Mouse (Mus musculus): Measurements from ENCODE around the gene Rbmxl2. TPM values are rescaled to one million over a fixed set of nuclear protein-coding genes. Genes with fewer than 3 reads are reported as not detected.

Rbmxl2 gene
- polyA plus RNA-seq, 1 experiment from 2014 or later, result not detected

DNA sequence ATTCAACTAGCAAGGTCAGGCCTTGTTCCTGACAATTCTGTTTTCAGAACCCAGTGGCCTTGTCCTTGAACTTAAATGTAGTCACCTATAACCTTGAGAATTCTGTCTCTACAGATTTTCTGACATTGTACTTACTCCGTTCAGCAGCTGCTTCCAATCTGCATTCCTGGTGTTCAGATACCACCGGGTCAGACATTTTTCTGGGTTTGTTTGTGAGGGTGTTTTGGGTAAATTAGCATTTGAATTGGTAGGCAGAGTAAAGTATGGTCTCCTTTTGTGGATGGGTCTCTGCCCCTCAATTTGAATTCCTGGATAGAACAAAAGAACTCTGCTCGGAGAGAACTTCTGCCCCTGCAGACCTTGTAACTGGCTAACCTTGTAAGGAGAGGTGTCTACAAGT lies 27.6 kb downstream of the Rbmxl2 start:
- no peak for DNase-seq (ENCODE audit: low spot score)
- Histone ChIP-seq H3K27ac (replicated peaks; ENCODE audit: low read depth, low read length) (no peak overlapping the region), H3K9ac (ENCODE audit: low read length) (no peak overlapping the region), H3K27me3 (ENCODE audit: control insufficient read depth, insufficient read depth, low read length) (no peaks in the 10 kb centered on the region), H3K4me1 (ENCODE audit: control insufficient read depth, insufficient read depth, low read length) (no peaks in the 10 kb centered on the region), H3K4me2 (ENCODE audit: low read depth, severe bottlenecking) (no peak overlapping the region), H3K9me3 (ENCODE audit: control insufficient read depth, low read length) (no peaks in the 10 kb centered on the region), H3K4me3 (ENCODE audit: low read depth, low read length) (no peak overlapping the region), H3K36me3 (ENCODE audit: control insufficient read depth, insufficient read depth, low read length) (no peaks in the 10 kb centered on the region)
- no peak for ATAC-seq (ENCODE audit: insufficient number of reproducible peaks, low FRiP score, low TSS enrichment, low read depth)
- WGBS, result 61% methylated on average over 3 of the region's 3 CpGs

DNA sequence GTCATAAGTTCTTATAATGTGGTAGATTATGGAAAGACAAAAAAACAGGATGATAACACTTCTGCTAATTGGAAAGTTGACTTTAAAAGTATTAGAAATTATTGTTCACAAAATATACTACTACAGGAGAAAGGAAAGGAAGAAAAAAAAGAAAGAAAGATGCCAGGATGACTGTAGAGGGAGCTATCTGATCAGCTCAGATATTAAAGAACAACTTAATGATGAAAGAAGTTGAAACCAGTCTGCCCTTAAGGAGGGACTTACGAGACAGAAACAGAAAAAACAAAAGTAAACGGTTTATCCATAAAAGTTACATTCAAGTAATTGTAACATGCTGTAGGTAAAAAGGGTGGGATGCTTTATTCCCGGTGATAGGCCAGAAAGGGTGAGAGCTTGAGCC lies 28.3 kb downstream of the Rbmxl2 start:
- Histone ChIP-seq H3K9ac (ENCODE audit: low read length) (no peak overlapping the region), H3K4me1 (ENCODE audit: control insufficient read depth, insufficient read depth, low read length) (no peaks in the 10 kb centered on the region), H3K9me3 (ENCODE audit: control insufficient read depth, low read length) (no peaks in the 10 kb centered on the region), H3K4me3 (ENCODE audit: low read depth, low read length) (no peak overlapping the region), H3K36me3 (ENCODE audit: control insufficient read depth, insufficient read depth, low read length) (no peaks in the 10 kb centered on the region), H3K27ac (replicated peaks; ENCODE audit: low read depth, low read length) (no peak overlapping the region), H3K4me2 (ENCODE audit: low read depth, severe bottlenecking) (no peak overlapping the region), H3K27me3 (ENCODE audit: control insufficient read depth, insufficient read depth, low read length) (no peaks in the 10 kb centered on the region)
- WGBS, result 77% methylated on average over 3 of the region's 3 CpGs
- ATAC-seq (ENCODE audit: insufficient number of reproducible peaks, low FRiP score, low TSS enrichment, low read depth) (no peak), DNase-seq (ENCODE audit: low spot score) (no peak)

DNA sequence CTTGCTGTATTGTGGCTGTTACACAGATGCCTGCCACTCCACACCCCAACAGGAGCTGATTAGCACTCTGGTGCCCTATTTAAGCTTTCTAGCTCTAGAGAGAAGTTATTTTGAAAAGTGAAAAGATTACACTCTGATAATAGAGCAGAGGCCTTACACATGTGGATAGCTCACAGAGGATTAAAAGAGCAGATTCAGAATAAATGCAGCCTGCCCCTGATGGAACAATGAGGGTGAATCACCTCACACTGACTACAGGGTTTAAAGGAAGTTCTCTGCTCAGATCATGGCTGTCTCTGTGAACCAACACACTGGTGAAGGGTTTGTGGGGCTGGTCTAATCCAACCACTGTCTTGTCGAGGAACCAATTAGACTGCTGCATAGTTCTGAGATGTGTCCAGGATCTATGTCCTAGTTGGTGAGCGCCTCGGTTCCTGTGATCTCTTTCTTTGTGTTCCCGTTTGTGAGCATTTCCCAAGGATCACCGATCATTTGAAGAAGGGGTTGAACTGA lies 32.2 kb downstream of the Rbmxl2 start:
- Histone ChIP-seq H3K4me3 (ENCODE audit: low read depth, low read length) (no peak overlapping the region), H3K9ac (ENCODE audit: low read length) (no peak overlapping the region), H3K36me3 (ENCODE audit: control insufficient read depth, insufficient read depth, low read length) (no peaks in the 10 kb centered on the region), H3K4me2 (ENCODE audit: low read depth, severe bottlenecking) (no peak overlapping the region), H3K27ac (replicated peaks; ENCODE audit: low read depth, low read length) (no peak overlapping the region), H3K4me1 (ENCODE audit: control insufficient read depth, insufficient read depth, low read length) (no peaks in the 10 kb centered on the region), H3K27me3 (ENCODE audit: control insufficient read depth, insufficient read depth, low read length) (no peaks in the 10 kb centered on the region), H3K9me3 (ENCODE audit: control insufficient read depth, low read length) (no peaks in the 10 kb centered on the region)
- WGBS, result 85% methylated on average over 5 of the region's 5 CpGs
- DNase-seq (ENCODE audit: low spot score) (no peak), ATAC-seq (ENCODE audit: insufficient number of reproducible peaks, low FRiP score, low TSS enrichment, low read depth) (no peak)

DNA sequence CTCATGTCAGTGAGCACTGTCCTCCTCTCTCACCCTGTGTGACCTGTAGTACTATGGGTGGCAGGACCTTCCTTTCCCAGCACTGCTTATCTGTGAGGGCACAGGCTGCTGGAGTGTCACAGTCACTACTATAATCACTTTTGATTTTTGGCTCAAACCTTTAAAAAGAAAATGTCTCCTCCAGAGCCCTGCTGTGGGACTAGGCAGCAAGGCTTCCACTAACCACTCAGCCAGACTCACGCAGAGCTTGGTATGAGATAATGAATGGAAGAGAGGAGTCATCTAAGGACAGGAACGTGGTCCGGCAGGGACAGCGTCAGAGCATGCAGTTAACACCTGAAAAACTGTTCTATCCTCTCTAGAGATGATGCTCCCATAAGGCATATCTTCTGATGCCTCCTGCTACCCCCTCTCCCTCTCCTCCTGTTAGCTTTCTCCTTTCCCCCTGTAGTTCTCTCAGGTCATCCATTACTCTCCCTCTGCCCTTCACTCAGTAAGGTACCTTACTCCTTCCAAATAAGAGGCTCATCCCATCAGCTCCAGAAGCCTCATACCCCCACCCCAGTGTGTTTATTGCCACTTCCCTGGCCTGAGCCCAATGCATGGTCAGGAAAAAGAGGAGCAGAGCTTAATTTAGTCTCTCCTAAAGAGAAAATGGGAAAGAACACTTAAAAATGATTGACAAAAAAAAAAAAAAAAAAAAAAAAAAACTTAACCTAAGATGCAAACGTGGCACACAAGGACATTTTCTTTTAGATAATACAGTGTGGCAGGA lies 41.2 kb downstream of the Rbmxl2 start:
- no peaks in the 10 kb centered on the region for H3K4me1 ChIP-seq (ENCODE audit: control insufficient read depth, insufficient read depth, low read length)
- WGBS, result 82% methylated on average over 5 of the region's 5 CpGs
- no peak for DNase-seq (ENCODE audit: low spot score)
- no peaks in the 10 kb centered on the region for H3K27me3 ChIP-seq (ENCODE audit: control insufficient read depth, insufficient read depth, low read length)
- H3K9ac ChIP-seq (ENCODE audit: low read length), result no peak overlapping the region
- no peak overlapping the region for H3K27ac ChIP-seq (replicated peaks; ENCODE audit: low read depth, low read length)
- H3K4me2 ChIP-seq (ENCODE audit: low read depth, severe bottlenecking), result no peak overlapping the region
- H3K36me3 ChIP-seq (ENCODE audit: control insufficient read depth, insufficient read depth, low read length), result no peaks in the 10 kb centered on the region
- no peak overlapping the region for H3K4me3 ChIP-seq (ENCODE audit: low read depth, low read length)
- no peak for ATAC-seq (ENCODE audit: insufficient number of reproducible peaks, low FRiP score, low TSS enrichment, low read depth)
- H3K9me3 ChIP-seq (ENCODE audit: control insufficient read depth, low read length), result no peaks in the 10 kb centered on the region

DNA sequence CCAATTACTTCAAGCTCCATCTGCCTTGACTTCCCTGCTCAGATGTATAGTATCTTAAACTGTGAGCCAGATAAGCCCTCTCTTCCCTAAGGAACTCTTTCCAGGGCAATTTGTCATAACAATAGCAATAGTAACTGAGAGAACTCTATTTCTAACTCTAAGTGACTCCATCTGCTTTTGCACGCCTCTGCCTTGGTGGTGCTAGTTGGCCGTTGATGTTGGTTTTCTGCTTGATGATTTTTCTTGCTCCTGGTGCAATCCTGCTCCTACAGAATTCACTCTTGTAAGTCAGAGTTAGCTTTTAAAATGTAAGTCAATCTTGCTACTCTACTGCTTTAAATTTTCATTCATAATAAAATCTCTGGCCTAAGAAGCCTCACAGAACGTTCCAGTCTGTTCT lies 44.1 kb downstream of the Rbmxl2 start:
- ATAC-seq (ENCODE audit: insufficient number of reproducible peaks, low FRiP score, low TSS enrichment, low read depth) (no peak), DNase-seq (ENCODE audit: low spot score) (no peak)
- Histone ChIP-seq H3K4me1 (ENCODE audit: control insufficient read depth, insufficient read depth, low read length) (no peaks in the 10 kb centered on the region), H3K9me3 (ENCODE audit: control insufficient read depth, low read length) (no peaks in the 10 kb centered on the region), H3K27me3 (ENCODE audit: control insufficient read depth, insufficient read depth, low read length) (no peaks in the 10 kb centered on the region), H3K27ac (replicated peaks; ENCODE audit: low read depth, low read length) (no peak overlapping the region), H3K4me2 (ENCODE audit: low read depth, severe bottlenecking) (no peak overlapping the region), H3K36me3 (ENCODE audit: control insufficient read depth, insufficient read depth, low read length) (no peaks in the 10 kb centered on the region), H3K9ac (ENCODE audit: low read length) (no peak overlapping the region), H3K4me3 (ENCODE audit: low read depth, low read length) (no peak overlapping the region)
- 84% methylated on average over 3 of the region's 3 CpGs for WGBS

DNA sequence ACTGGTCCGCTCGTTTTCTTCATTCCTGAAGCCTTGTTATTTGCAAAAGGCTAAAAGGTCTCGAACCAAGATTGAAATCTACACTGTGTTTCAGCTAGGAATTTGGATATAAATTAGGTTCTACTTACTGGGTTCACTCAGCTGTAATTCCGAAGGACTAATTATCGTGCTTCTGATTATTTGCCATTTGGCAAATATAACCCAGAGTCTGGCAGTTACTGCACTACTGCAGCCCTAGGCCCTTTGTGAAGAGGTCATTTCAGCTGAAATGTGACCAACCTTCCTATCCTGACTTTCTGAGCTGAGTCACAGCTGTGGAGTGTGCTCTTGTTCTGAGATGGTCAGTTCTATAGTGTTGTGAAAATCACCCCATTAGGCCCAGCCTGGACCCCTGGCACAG lies 50.7 kb downstream of the Rbmxl2 start:
- WGBS, result 75% methylated on average over 5 of the region's 5 CpGs
- Histone ChIP-seq H3K36me3 (ENCODE audit: control insufficient read depth, insufficient read depth, low read length) (no peaks in the 10 kb centered on the region), H3K4me2 (ENCODE audit: low read depth, severe bottlenecking) (no peak overlapping the region), H3K9ac (ENCODE audit: low read length) (no peak overlapping the region), H3K4me1 (ENCODE audit: control insufficient read depth, insufficient read depth, low read length) (no peaks in the 10 kb centered on the region), H3K4me3 (ENCODE audit: low read depth, low read length) (no peak overlapping the region), H3K27me3 (ENCODE audit: control insufficient read depth, insufficient read depth, low read length) (no peaks in the 10 kb centered on the region), H3K9me3 (ENCODE audit: control insufficient read depth, low read length) (no peaks in the 10 kb centered on the region), H3K27ac (replicated peaks; ENCODE audit: low read depth, low read length) (no peak overlapping the region)
- DNase-seq (ENCODE audit: low spot score), result no peak
- no peak for ATAC-seq (ENCODE audit: insufficient number of reproducible peaks, low FRiP score, low TSS enrichment, low read depth)

Other genes starting within 250 kb of the Rbmxl2 start
- not detected in 2 replicates for gene Olfr6, start 245.5 kb upstream of the Rbmxl2 start, polyA plus RNA-seq (2014; fragmentation: Nextera tagmentation; extraction: Ambion mirVana)
- not detected in 2 replicates for gene Olfr711, start 234.0 kb upstream of the Rbmxl2 start, polyA plus RNA-seq (2014; fragmentation: Nextera tagmentation; extraction: Ambion mirVana)
- gene Olfr2, start 203.4 kb upstream of the Rbmxl2 start, polyA plus RNA-seq (2014; fragmentation: Nextera tagmentation; extraction: Ambion mirVana), result not detected in 2 replicates
- not detected in 2 replicates for gene Olfr713, start 178.3 kb upstream of the Rbmxl2 start, polyA plus RNA-seq (2014; fragmentation: Nextera tagmentation; extraction: Ambion mirVana)
- not detected in 2 replicates for gene Olfr714, start 138.5 kb upstream of the Rbmxl2 start, polyA plus RNA-seq (2014; fragmentation: Nextera tagmentation; extraction: Ambion mirVana)
- gene Olfr17, start 116.2 kb upstream of the Rbmxl2 start, polyA plus RNA-seq (2014; fragmentation: Nextera tagmentation; extraction: Ambion mirVana), result not detected in 2 replicates
- gene Olfr715b, start 99.1 kb upstream of the Rbmxl2 start, polyA plus RNA-seq (2014; fragmentation: Nextera tagmentation; extraction: Ambion mirVana), result not detected in 2 replicates
- gene Olfr715, start 78.4 kb upstream of the Rbmxl2 start, polyA plus RNA-seq (2014; fragmentation: Nextera tagmentation; extraction: Ambion mirVana), result not detected in 2 replicates
- gene Olfr716, start 71.1 kb upstream of the Rbmxl2 start, polyA plus RNA-seq (2014; fragmentation: Nextera tagmentation; extraction: Ambion mirVana), result not detected in 2 replicates
- not detected in 2 replicates for gene Nlrp14, start 42.5 kb upstream of the Rbmxl2 start, polyA plus RNA-seq (2014; fragmentation: Nextera tagmentation; extraction: Ambion mirVana)
- gene Syt9, start 161.3 kb downstream of the Rbmxl2 start, polyA plus RNA-seq (2014; fragmentation: Nextera tagmentation; extraction: Ambion mirVana), result 2.5 and 2.9 TPM in 2 replicates

Data from limb, embryonic 11.5 days (tissue).